Mouse (Mus musculus): ENCODE measurements around the gene Dcaf12.
A peak's percentile ranks its signal among the peaks of the same experiment; 100 is the strongest.

Dcaf12 gene

DNA sequence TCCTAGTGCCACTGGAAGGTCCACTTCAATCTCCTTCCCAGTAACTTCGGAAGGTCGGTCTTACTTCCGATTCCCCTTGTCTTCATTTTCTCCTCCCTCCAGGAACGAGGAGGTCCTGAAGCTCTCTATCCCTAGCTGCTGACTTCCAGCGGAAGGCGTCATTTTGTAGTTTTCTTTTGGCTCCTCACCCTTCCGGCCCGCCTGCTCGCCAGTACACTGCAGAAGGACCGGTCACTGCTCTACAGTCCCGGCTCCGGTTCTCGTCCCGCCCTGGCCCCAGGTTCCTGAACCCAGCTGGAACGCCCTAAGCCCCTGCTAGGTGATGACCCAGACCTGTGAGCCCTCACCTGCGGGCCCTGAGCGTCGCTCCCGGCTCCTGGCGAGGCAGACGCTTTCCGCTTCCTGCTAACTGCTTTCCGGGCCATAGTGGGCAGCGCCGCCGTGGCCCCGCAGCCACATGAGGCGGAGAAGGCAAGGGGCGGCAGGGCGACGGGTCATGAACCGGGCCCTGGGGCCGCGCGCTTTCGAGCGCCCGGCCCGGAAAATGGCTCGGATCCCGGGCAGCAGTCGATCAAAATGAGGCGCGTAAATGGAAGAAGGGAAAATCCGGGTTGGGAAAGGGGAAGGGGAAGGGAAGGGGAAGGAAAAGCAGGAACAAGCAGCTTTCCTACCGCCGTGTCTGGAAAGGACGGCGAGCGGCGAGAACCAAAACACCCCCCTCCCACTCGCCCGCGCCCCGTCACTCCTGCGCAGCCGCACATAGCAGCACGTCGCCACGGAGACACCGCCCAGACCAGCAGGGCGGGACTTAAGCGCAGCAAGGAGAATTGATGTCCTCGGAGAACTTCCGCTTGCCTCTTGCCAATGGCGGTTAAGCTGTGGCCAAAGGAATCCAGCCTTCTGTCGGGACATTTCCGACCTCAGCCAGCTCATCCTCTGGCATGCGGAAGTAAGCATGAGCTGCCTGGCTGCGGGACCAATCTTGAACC, at the start of gene Dcaf12:
Gene Dcaf12, minus strand, starts transcription at position 749 of the 989 bp plus-strand sequence.
- peak; percentile 96 for DNase-seq (ENCODE audit: low read depth)

DNA sequence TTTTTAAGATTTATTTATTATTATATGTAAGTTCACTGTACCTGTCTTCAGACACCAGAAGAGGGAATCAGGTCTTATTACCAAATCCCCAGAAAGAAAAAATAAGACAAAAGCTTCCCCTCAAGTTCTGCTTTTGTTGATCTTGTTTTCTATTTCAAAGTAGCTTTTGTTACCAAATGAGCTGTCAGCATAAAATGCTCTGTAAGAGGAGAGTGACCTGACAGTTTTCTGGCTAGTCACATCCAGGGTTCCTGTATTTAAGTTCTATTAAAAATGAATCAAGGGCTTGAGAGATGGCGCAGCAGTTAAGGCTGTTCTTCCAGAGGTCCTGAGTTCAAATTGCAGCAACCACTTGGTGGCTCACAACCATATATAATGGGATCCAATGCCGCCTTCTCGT, 46.4 kb upstream of the Dcaf12 start:
- no peak for DNase-seq (ENCODE audit: low read depth)

DNA sequence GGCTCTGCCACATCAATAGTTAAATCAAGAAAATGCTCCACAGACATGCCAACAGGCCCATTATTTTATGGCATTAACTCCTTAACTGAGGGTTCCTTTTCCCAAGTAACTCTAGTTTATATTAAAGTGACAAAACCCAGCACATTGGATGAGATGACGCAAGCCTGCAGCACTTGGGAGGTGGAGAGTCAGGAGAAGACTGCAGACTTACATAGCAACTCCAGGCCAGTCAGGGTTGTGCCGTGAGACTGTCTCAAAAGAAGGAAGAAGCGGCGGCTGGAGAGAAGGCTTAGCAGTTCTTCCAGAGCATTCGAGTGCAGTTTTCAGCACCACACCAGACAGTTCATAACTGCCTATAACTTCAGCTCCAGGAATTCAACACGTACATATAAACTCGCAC, 44.7 kb upstream of the Dcaf12 start:
- no peak for DNase-seq (ENCODE audit: low read depth)

DNA sequence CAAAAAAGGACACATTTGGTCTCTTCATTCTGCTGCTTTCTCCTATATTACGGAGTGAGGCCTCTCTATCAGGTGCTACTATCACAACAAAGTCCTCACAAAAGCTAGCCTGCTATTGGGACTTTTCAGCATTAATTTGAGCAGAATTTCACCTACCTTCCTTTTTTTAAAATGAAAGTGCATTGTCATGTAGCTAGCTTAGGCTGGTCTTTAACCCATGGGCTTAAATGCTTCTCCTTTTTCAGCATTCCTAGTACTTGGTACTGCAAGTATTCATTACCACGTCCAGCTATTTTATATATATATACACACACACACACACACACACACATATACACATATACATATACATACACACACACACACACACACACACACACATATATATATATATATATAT, 44.0 kb upstream of the Dcaf12 start:
- no peak for DNase-seq (ENCODE audit: low read depth)

DNA sequence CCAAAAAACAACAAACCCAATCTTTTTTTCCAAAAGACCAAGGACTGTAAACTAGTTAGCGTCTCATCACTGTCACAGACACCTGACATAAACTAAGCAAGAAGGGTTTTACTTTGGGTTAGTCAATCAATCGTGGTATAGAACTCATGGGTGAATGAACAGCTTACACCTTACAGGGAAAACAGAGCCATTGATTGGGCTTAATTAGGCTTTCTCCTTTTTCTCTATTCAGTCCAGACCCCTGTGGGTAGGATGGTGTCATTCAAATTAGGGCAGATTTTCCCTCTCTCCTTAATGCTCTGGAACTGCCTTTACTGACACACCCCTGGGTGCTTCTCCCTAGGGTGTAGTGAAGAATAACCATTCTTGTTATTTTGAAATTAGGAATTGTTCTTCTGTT, 42.5 kb upstream of the Dcaf12 start:
- no peak for DNase-seq (ENCODE audit: low read depth)

DNA sequence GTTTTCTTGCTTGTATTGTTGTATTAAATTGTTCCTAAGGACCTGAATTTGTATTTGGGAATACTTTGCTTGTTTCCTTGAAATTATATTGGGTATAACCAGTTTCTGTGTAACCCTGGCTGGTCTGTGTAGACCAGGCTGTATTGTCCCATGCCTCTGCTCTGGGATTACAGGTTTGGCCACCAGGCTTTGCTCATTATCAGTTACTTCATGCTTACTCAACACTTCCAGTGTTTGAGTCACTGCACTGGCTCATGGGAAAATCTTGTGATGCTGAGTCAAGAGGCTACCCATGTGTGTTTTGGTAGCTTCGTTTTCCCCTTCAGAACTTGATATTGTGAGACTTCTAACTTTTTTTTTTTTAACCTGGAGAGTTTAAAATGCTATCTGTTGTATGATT, 38.6 kb upstream of the Dcaf12 start:
- DNase-seq (ENCODE audit: low read depth) = peak; percentile 37

DNA sequence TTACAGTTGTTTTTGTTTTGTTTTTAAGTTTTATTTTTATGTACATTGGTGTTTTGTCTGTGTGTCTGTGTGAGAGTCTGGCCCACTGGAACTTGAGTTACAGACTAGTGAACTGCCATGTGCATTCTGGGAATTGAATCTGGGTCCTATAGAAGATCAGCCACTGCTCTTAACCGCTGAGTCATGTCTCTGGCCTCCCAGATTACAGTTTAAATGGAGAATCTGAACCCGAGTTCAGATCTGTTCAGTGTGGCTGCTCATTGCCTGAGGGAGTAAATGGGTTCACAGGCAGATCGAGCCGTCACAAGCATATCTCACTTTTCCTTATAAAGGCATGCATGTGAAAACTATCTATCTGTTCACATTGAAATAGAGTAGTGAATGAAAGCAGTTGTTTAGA, 38.1 kb upstream of the Dcaf12 start:
- DNase-seq (ENCODE audit: low read depth) = no peak

DNA sequence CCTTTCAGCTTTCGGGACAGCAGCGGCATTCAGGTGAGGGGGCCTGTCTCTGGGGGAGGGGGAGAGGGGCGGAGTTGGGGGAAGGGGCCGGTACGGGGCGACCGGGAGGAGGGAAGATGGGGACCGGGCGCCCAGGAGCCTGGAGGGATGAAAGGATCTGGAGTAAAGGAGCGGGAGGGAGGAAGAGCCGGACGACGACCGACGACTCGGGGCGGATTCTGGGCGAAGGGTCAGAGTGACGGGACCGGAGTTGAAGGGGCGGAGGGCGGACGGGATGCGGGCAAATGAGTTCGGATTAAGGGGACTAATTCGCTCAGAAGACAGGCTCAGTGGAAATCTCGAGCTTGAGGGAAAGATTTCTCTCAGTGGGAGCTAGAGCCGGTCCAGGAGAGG, 34.5 kb upstream of the Dcaf12 start:
- no peak for DNase-seq (ENCODE audit: low read depth)

DNA sequence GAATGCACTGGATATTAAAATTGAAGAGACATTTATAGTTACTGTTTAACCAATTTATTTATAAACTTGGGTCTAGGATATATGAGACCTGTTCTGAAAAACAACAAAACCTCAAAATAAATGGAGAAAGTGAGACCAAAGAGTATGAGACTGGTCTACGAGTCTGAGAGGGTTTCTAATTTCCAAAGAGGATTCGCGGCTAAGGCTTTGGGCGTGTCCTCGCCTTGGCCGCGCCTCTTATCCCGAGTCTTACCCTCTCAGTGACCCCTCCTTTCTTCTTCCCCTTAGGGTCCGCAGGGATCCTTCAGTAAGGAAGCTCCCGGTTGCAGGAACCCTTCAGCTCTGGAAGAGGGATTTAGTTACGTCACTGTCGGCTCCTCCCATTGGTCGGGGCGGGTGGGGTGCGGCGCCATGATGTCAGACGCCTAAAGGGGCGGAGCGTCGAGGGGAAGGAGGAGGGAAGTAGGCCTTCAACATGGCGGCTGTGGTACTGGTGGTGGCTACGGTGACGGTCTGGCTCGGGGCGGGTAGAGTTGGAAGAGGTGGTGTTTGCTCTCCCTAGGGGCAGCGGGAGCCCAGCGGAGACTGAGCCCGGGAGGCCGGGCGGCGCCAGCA, 34.0 kb upstream of the Dcaf12 start, which contains the start of gene Ubap1:
Gene Ubap1, plus strand, starts transcription at position 413 of the 615 bp plus-strand sequence.
- peak; percentile 98 for DNase-seq (ENCODE audit: low read depth)

DNA sequence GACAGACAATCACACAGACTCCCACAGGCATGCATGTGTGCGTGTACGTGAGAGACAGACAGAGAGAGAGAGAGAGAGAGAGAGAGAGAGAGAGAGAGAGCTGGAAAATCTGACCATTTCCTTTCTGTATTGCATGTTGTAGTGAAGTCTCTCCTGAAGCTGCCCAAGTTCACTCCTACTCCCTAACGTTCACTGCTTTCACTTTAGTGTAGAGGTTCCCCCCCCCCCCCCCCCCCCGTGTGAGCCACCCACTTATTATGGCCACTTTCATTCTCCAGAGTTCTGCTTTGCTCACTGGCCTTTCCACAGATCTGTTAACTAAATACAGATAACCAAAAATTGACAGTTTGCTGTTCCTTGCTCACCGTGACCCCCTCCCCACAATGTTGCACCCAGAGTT, 33.1 kb upstream of the Dcaf12 start:
- peak; percentile 26 for DNase-seq (ENCODE audit: low read depth)

DNA sequence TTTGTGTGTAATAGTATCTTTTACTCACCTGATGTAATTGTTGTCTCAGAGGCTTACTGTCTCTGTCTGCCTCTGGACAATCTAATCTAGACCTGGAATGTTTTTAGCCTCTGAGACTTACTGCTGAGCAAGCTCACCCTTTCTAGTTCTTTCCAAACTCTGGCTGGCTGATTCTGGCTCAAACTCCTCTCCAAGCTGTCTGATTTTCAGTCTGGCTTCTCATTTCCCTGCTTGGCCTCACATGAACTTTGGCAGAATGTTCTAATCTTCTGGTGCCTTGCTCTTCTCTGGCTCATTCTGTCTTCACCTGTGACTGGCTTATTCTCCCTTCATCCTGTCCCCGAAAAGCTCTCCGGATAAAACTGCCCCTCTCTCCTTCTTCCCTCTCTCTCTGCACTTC, 31.3 kb upstream of the Dcaf12 start:
- DNase-seq (ENCODE audit: low read depth) = no peak

DNA sequence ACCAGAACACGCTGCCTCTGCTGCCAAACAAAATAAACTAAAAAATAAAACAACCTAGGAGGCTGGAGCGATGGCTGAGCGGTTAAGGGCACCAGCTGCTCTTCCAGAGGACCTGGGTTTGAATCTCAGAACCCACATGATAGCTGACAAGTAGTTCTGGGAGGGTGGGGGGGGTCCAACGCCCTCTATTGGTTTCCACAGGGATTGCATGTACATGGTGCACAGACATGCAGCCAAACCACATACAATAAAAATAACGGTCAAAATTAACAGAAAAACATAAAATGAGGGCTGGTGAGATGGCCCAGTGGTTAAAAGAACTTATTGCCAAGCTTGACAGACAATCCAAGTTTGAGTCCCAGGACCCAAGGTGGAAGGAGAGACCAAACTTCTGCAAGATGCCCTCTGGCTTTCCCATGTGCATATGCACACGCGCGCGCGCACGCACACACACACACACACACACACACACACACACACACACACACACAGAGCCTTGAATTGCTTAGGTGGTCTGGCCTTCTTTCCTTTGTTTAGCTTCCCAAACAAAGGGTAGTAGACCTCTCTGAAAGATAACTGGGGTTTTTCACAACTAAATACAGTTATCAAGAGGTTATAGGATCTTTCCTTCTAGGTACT, 26.3 kb upstream of the Dcaf12 start:
- peak; percentile 31 for DNase-seq (ENCODE audit: low read depth)

DNA sequence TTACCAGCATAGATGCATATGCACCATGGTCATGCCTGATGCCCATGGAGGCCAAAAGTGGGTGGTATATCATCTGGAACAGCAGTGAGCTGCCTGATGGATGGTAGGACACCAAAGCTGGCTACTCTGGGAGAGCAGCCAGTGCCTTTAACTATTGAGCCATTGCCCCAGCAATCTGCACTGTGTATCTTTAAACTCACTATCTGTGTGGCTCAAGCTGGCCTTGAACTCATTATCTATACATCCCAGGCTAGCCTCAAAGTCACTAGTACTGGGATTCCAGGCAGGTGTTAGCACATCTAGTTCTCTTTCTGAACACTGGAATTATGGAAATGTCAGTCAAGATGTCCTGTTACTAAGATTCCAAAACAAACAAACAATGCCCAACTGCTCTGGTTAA, 21.9 kb upstream of the Dcaf12 start:
- DNase-seq (ENCODE audit: low read depth) = no peak

DNA sequence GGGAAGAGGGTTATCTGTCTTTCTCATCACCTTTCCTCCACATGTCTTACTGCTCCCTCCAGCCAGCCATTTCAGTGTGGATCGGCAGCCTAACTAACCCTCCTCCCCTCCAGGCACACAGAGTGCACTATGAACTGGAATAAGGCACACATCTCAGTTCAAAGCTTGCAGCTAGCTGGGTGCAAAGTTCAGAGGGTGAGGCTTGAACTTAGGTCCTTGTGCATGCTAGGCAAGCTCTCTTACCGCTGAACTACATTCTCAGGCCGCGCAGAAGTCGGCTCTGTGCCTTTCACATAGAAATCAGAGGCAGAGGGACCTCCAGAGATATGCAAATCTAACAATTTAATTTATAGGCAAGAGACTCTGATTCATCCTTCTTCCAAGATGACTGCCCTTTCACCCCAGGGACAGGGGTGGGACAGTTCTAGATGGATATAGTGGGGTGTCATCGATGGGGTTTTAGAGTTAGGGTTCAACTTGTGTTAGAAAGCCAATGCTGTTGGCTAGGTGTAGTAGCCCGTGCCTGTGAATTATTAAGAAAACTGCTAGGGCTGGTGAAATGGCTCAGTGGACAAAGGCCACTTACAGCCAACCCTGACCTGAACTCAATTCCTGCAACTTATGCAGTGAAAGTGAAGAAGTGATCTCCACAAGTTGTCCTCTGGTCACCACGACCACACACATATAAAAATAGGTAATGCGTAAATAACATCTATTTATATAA, 17.2 kb upstream of the Dcaf12 start:
- DNase-seq (ENCODE audit: low read depth) = no peak

DNA sequence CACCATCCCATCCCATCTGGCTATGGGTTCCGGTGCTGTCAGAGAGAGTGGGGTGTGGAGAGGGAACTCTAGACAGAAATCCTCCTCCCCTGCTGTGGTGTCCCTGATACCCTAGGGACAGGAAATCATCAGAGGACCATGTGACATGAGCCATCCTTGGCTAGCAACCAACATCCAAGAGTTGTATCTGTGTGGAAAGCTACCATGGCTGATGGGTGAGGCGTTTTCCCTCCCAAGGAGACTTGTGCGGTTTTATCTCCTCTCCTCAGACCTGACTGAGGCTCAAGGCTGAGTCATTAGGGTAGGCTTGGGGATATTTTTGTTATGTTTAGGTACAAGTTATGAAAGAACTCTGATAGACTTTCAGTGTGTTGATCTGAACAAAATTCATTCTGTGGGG, 16.4 kb upstream of the Dcaf12 start:
- no peak for DNase-seq (ENCODE audit: low read depth)

DNA sequence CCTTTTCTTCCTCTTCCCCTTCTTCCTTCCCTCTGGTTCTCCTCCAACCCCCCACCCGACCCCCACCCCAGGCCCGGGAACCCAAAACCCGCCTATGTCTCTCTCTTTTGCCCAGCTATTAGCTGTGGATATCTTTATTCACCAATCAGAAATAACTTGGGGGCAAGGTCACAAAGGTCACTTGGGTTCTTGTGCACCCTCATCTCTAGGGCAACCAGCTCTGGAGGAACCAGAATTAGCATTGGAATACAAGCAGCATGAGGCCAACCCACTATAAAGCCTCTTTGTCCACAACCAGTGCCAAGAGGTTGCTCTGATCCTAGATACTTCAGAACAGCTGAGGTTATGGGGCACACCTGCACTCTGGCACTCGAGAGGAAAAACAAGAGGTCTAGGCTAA, 14.8 kb upstream of the Dcaf12 start:
- DNase-seq (ENCODE audit: low read depth) = no peak

DNA sequence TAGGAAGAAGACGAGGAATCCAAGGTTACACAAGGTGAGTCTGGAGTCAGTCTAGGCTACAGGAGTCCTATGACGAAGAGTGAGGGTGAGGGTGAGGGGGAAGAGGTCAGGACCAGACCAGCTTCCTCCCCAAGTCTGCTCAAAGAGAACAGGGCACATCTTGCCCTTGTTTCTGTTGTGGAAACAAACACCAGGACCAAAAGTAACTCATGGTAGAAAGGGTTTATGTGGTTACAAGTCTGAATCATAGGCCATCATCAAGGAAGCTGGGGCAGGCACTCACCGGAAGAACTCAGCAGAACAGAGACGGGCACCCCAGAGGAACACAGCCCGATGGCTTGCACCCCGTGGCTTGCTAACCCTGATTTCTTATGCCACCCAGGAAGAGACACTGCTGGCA, 12.2 kb upstream of the Dcaf12 start:
- no peak for DNase-seq (ENCODE audit: low read depth)

DNA sequence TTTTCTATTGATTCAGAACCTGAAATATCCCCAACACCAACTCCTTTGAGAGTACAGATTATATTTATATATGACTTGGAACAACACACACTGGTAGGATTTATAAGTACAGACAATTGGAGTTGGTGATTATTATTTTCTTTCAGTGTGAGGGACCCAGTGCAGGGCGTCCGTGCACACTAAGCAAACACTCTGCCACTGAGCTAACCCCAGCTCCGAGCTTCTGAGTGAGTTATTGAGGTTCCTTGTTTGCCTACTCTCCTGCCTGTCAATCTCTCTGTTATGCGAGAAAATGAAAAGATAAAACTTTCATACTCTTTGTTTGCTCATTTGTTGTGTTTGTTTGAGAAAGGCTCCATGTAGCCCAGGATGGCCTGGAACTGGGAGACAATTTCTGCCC, 6.3 kb upstream of the Dcaf12 start:
- DNase-seq (ENCODE audit: low read depth) = no peak

DNA sequence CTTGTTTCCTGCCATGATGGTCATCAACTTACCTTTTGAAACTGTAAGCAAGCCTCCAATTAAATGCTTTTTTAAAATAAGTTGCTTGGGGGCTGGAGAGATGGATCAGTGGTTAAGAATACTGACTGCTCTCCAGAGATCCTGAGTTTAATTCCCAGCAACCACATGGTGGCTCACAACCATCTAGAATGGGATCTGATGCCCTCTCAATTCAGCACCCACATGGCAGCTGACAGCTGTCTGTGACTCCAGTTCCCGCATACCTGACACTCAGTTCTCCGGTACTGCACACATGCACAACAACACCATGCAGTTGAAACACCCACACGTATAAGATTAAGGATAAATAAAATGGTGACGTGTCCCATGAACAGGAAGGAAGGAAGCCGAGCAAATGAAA, 3.6 kb upstream of the Dcaf12 start:
- no peak for DNase-seq (ENCODE audit: low read depth)

DNA sequence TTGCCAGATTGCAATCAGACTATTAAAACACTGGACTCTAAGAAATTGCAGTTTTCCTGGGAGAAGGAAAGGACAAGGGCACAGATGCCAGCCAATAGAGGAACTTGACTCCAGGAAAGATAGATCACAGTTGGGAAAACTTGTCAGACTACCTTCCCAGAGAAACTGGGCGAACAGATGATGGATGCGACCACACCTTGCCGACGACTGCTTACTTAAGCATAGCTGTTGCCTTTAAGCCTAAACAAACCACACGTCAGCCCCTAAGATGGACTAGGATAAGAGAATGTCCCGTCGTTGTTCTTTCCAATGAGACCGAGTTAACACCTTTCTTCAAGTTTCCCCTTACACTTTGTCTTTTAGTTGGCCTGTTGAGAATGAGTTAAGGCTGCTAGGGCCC, 484 bp upstream of the Dcaf12 start:
- no peak for DNase-seq (ENCODE audit: low read depth)

DNA sequence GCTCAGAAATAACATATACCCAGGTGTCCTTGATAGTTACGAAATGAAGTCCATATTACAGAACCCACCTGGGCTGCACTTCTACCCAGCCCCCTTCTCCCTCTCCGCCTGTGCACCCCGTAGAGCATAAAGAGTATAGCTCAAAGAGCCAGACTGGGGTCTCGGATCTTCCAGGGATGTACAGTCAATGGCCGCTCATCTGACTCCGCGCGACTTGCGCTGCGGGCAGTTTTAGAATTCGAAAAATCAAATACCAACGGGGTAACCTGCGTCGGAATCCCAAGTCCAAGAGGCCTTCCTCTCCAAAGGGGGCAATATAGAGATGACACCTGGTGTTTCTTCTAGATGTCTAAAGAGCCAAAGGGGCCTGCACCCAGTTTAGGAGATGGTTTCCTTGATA, 967 bp downstream of the Dcaf12 start:
- DNase-seq (ENCODE audit: low read depth) = no peak

Measured in NIH3T3 (cell line).